In the genomic region with DNA sequence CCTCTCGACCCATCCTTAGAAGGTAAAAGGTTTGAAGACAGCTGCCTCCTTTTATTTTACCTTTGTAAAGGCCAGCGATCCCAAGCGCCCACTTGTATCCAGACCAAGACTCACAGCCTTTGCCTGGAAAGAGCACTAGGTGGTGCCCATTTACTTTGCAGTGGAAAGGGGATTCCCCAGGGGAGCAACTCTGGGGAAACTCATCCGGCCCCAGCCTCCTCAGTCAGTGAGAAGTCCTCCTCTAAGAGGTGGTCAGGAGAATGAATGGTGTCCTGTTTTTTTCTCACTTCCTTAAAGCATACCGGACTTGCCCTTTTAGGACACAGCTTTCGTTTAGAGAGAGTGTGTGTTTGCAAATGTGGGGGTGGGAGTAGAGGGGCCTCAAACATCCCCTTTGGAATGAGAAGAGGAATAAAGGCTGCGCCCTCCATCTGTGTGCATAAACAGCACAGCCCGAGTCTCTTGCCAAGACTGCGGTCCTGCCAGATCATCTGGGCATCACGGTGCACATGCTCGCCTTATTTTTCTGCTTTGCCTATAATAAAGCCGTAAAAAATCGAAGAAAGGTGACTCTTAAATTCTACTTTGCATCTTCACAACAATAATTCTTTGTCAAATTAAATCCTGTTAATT, we compare ENCODE assay signal across 8 mouse cellular contexts. TPM values are rescaled to one million over a fixed set of nuclear protein-coding genes. Genes with fewer than 3 reads are reported as not detected.
DNase-seq lines count a peak whose midpoint lies in the region; ATAC-seq and TF ChIP-seq lines count a peak whose summit lies in the region.

No protein-coding gene starts in this region.

- no peaks in the 10 kb centered on the region for H3K9me3 ChIP-seq in intestine, postnatal 0 days (ENCODE audit: control insufficient read depth)
- H3K9me3 ChIP-seq in lung, embryonic 15.5 days, result no peaks in the 10 kb centered on the region

- H3K27me3 ChIP-seq in intestine, postnatal 0 days (replicated peaks; ENCODE audit: control insufficient read depth, insufficient read depth, low read length), result no peaks in the 10 kb centered on the region
- H3K27me3 ChIP-seq in lung, embryonic 15.5 days, result no peaks in the 10 kb centered on the region

- H3K4me2 ChIP-seq in intestine, postnatal 0 days (replicated peaks; ENCODE audit: low read depth), result peak overlapping the region; percentile 40
- H3K4me2 ChIP-seq in lung, embryonic 15.5 days, result peak overlapping the region; percentile 45

- no peak overlapping the region for H3K27ac ChIP-seq in intestine, postnatal 0 days (ENCODE audit: low read depth, low read length)
- 0 out of 2 replicates have a peak overlapping the region, but pooled peaks have one; percentile 29 for H3K27ac ChIP-seq in lung, embryonic 15.5 days

- H3K4me3 ChIP-seq in intestine, postnatal 0 days (ENCODE audit: low read depth, low read length), result no peak overlapping the region
- peak overlapping the region; percentile 13 for H3K4me3 ChIP-seq in lung, embryonic 15.5 days

- H3K9ac ChIP-seq in intestine, postnatal 0 days (ENCODE audit: low read depth, low read length), result no peak overlapping the region
- no peak overlapping the region for H3K9ac ChIP-seq in lung, embryonic 15.5 days

- no peaks in the 10 kb centered on the region for H3K4me1 ChIP-seq in intestine, postnatal 0 days (replicated peaks; ENCODE audit: control insufficient read depth, insufficient read depth, low read length)
- peaks cover 20% of the 10 kb centered on the region; the same call in 1 of the 2 replicates for H3K4me1 ChIP-seq in lung, embryonic 15.5 days

- WGBS in intestine, postnatal 0 days, result 12% methylated on average over 13 of the region's 13 CpGs
- WGBS in lung, embryonic 15.5 days, result 4% methylated on average over 13 of the region's 13 CpGs

- no peak for ATAC-seq in intestine, postnatal 0 days
- peak; percentile 94; the same call in 1 of the 2 replicates for ATAC-seq in lung, embryonic 15.5 days (ENCODE audit: borderline replicate concordance, extremely low read depth, low FRiP score, low TSS enrichment)

- peak; percentile 67 for TF ChIP-seq CTCF in intestine, postnatal 0 days (IDR thresholded peaks at IDR 0.05; ENCODE audit: low read depth)

- H3K36me3 ChIP-seq in intestine, postnatal 0 days (ENCODE audit: control insufficient read depth, insufficient read depth), result no peaks in the 10 kb centered on the region
- no peaks in the 10 kb centered on the region for H3K36me3 ChIP-seq in lung, embryonic 15.5 days

- DNase-seq in CD4-positive, CD25-positive, alpha-beta regulatory T cell, adult 2 months (ENCODE audit: low read depth, low spot score), result peak; percentile 1
- DNase-seq in adrenal gland, adult (ENCODE audit: inconsistent age in 2 of 2, low spot score in 1 of 2), result peak; percentile 78 to 89
- DNase-seq in embryo, embryonic 11.5 days (ENCODE audit: low read depth, low spot score), result peak; percentile 54
- DNase-seq in heart, adult 18-20 months, result peak; percentile 37 to 51
- DNase-seq in ovary, postnatal 14 days (ENCODE audit: low spot score), result peak; percentile 20
- DNase-seq in thymus, postnatal 10 days (ENCODE audit: low spot score in 2 of 2), result no peak

RNA-seq across cellular contexts. Expression of gene Etaa1, which starts 57.5 kb away (rescaled TPM):
- total RNA-seq in heart, adult 18-20 months (2021), result 1 to 10 TPM; 2.4 to 2.5 TPM
- polyA plus RNA-seq in intestine, postnatal 0 days (2015; fragmentation: Nextera tagmentation; extraction: Ambion mirVana), result 3.8 and 4.2 TPM in 2 replicates
- 12.1 and 12.7 TPM in 2 replicates for polyA plus RNA-seq in lung, embryonic 15.5 days (2015; fragmentation: Nextera tagmentation; extraction: Ambion mirVana)

Comparison
In these comparisons a context has a peak if more than half of its experiments do, and no peak if none do; other contexts are left out.
1. DNase-seq: peak in CD4-positive, CD25-positive, alpha-beta regulatory T cell, adult 2 months (single experiment), adrenal gland, adult (2 of 2), embryo, embryonic 11.5 days (single experiment), heart, adult 18-20 months (2 of 2) and ovary, postnatal 14 days (single experiment); none in thymus, postnatal 10 days (0 of 2).